Mouse (Mus musculus) liver, embryonic 12.5 days (tissue): ENCODE data around the gene S1pr4. TPM values are rescaled to one million over a fixed set of nuclear protein-coding genes. Genes with fewer than 3 reads are reported as not detected.

ENCODE experiments used
- ATAC-seq: fragments of 200-750 bp; cut with Nextera tagmentation; 2 replicates; pipeline ENCODE4 v1.8.0; 2017; ENCODE audit warnings: moderate number of reproducible peaks, mild to moderate bottlenecking, moderate library complexity
- H3K27ac ChIP-seq: fragments of 300-500 bp; sonication (generic); 2 replicates; pipeline ENCODE4 v1.5.1; 2016; ENCODE audit warnings: mild to moderate bottlenecking
- H3K27me3 ChIP-seq: fragments of 300-500 bp; sonication (generic); replicated peaks from 2 replicates; pipeline ENCODE4 v1.6.1; 2016; ENCODE audit warnings: mild to moderate bottlenecking, moderate library complexity
- H3K36me3 ChIP-seq: fragments of 300-500 bp; sonication (generic); 2 replicates; pipeline ENCODE4 v1.6.1; 2016; ENCODE audit warnings: mild to moderate bottlenecking, moderate library complexity
- H3K4me1 ChIP-seq: fragments of 300-500 bp; sonication (generic); 2 replicates; pipeline ENCODE4 v1.6.1; 2016
- H3K4me2 ChIP-seq: fragments of 300-500 bp; sonication (generic); 2 replicates; pipeline ENCODE4 v1.6.1; 2016; ENCODE audit warnings: mild to moderate bottlenecking, moderate library complexity
- H3K4me3 ChIP-seq: fragments of 300-500 bp; sonication (generic); 2 replicates; pipeline ENCODE4 v1.5.1; 2016; ENCODE audit warnings: mild to moderate bottlenecking, moderate library complexity
- H3K9ac ChIP-seq: fragments of 300-500 bp; sonication (generic); 2 replicates; pipeline ENCODE4 v1.6.1; 2016; ENCODE audit warnings: mild to moderate bottlenecking, moderate library complexity
- H3K9me3 ChIP-seq: fragments of 300-500 bp; sonication (generic); replicated peaks from 2 replicates; pipeline ENCODE4 v1.6.1; 2016; ENCODE audit warnings: mild to moderate bottlenecking, moderate library complexity
- WGBS: fragments of 180-500 bp; shearing (Covaris S2); methylation state at CpG from one replicate; pipeline ENCODE4 v1.1.7; 2016; ENCODE audit not compliant: insufficient replicate concordance; 5-methylcytosine and 5-hydroxymethylcytosine counted together
- polyA plus RNA-seq: library from polyadenylated mRNA; unstranded; fragments of >200 nt; fragmentation: Nextera tagmentation; extraction: Ambion mirVana; gene quantifications from 2 replicates; pipeline ENCODE4 v1.2.1, GENCODE M21; 2016

S1pr4 gene
- polyA plus RNA-seq, 1 experiment from 2014 or later, result 3.1 TPM

GRCm38 (mm10) chr10:81498316-81499249 is 1.3 kb downstream of the S1pr4 start:
- Histone ChIP-seq H3K9ac (peak overlapping the region; percentile 64), H3K27me3 (peaks cover 8% of the 10 kb centered on the region; the same call in 1 of the 2 replicates), H3K36me3 (peaks cover 11% of the 10 kb centered on the region), H3K4me2 (peak overlapping the region; percentile 96), H3K4me1 (peaks cover 69% of the 10 kb centered on the region), H3K9me3 (no peaks in the 10 kb centered on the region), H3K4me3 (peak overlapping the region; percentile 73), H3K27ac (peak overlapping the region; percentile 74)
- WGBS, result 72% methylated on average over 38 of the region's 38 CpGs
- ATAC-seq, result no peak

GRCm38 (mm10) chr10:81497401-81498270 is 2.3 kb downstream of the S1pr4 start:
- Histone ChIP-seq H3K9me3 (no peaks in the 10 kb centered on the region), H3K9ac (peak overlapping the region; percentile 64), H3K27ac (peak overlapping the region; percentile 74), H3K36me3 (peaks cover 21% of the 10 kb centered on the region), H3K4me2 (peak overlapping the region; percentile 96), H3K4me1 (peaks cover 66% of the 10 kb centered on the region), H3K27me3 (no peaks in the 10 kb centered on the region), H3K4me3 (peak overlapping the region; percentile 73)
- 0 out of 2 replicates have a peak, but pooled peaks have one; percentile 7 for ATAC-seq
- 37% methylated on average over 17 of the region's 17 CpGs for WGBS

GRCm38 (mm10) chr10:81496969-81497368 is 3.0 kb downstream of the S1pr4 start:
- Histone ChIP-seq H3K27me3 (no peaks in the 10 kb centered on the region), H3K27ac (peak overlapping the region; percentile 74), H3K4me1 (peaks cover 60% of the 10 kb centered on the region), H3K9ac (peak overlapping the region; percentile 64), H3K9me3 (no peaks in the 10 kb centered on the region), H3K36me3 (peaks cover 28% of the 10 kb centered on the region), H3K4me2 (peak overlapping the region; percentile 96), H3K4me3 (peak overlapping the region; percentile 73)
- WGBS, result 15% methylated on average over 4 of the region's 4 CpGs
- ATAC-seq, result no peak

- Histone ChIP-seq H3K27ac (peak within 1 kb of the TSS; percentile 77), H3K36me3 (peaks cover 33% of the 10 kb centered on the region)
- under 1% methylated on average over 42 of the region's 45 CpGs for WGBS
Measured at GRCm38 (mm10) chr10:81496264-81496901, 3.5 kb downstream of the S1pr4 start, which contains the start of gene Ncln. Gene Ncln, minus strand, starts transcription at chr10:81496392.

GRCm38 (mm10) chr10:81495616-81496263 is 4.2 kb downstream of the S1pr4 start:
- under 1% methylated on average over 41 of the region's 41 CpGs for WGBS
- H3K4me1 ChIP-seq, result peaks cover 59% of the 10 kb centered on the region

More at GRCm38 (mm10) chr10:81496264-81496901, 3.5 kb downstream of the S1pr4 start, which contains the start of gene Ncln:
- Histone ChIP-seq H3K9me3 (no peaks in the 10 kb centered on the region), H3K4me2 (peak within 1 kb of the TSS; percentile 96), H3K9ac (peak within 1 kb of the TSS; percentile 80), H3K4me3 (peak within 1 kb of the TSS; percentile 73), H3K27me3 (no peaks in the 10 kb centered on the region), H3K4me1 (peaks cover 59% of the 10 kb centered on the region)
- peak; percentile 95 for ATAC-seq

GRCm38 (mm10) chr10:81495151-81495550 is 4.8 kb downstream of the S1pr4 start:
- 49% methylated on average over 6 of the region's 6 CpGs for WGBS
- Histone ChIP-seq H3K4me3 (peak overlapping the region; percentile 73), H3K27ac (peak overlapping the region; percentile 77), H3K4me2 (peak overlapping the region; percentile 96), H3K4me1 (peaks cover 58% of the 10 kb centered on the region), H3K36me3 (peaks cover 46% of the 10 kb centered on the region), H3K9ac (peak overlapping the region; percentile 80), H3K9me3 (no peaks in the 10 kb centered on the region), H3K27me3 (no peaks in the 10 kb centered on the region)
- ATAC-seq, result no peak

More at GRCm38 (mm10) chr10:81495616-81496263, 4.2 kb downstream of the S1pr4 start:
- H3K4me2 ChIP-seq, result peak overlapping the region; percentile 96
- H3K9ac ChIP-seq, result peak overlapping the region; percentile 80
- ATAC-seq, result peak; percentile 21
- peak overlapping the region; percentile 77 for H3K27ac ChIP-seq
- no peaks in the 10 kb centered on the region for H3K9me3 ChIP-seq
- no peaks in the 10 kb centered on the region for H3K27me3 ChIP-seq
- H3K36me3 ChIP-seq, result peaks cover 40% of the 10 kb centered on the region
- peak overlapping the region; percentile 73 for H3K4me3 ChIP-seq

GRCm38 (mm10) chr10:81494260-81495041 is 5.5 kb downstream of the S1pr4 start:
- peak overlapping the region; percentile 80 for H3K9ac ChIP-seq
- 60% methylated on average over 11 of the region's 11 CpGs for WGBS
- no peaks in the 10 kb centered on the region for H3K27me3 ChIP-seq
- peak overlapping the region; percentile 73 for H3K4me3 ChIP-seq
- no peak for ATAC-seq
- H3K9me3 ChIP-seq, result no peaks in the 10 kb centered on the region
- H3K4me2 ChIP-seq, result peak overlapping the region; percentile 96
- peaks cover 53% of the 10 kb centered on the region for H3K36me3 ChIP-seq
- H3K27ac ChIP-seq, result no peak overlapping the region; the same call in none of the 2 replicates
- H3K4me1 ChIP-seq, result peaks cover 52% of the 10 kb centered on the region

GRCm38 (mm10) chr10:81493601-81494220 is 6.2 kb downstream of the S1pr4 start:
- Histone ChIP-seq H3K27ac (no peak overlapping the region), H3K36me3 (peaks cover 60% of the 10 kb centered on the region), H3K4me2 (peak overlapping the region; percentile 96; the same call in 1 of the 2 replicates), H3K9me3 (no peaks in the 10 kb centered on the region), H3K4me1 (peaks cover 44% of the 10 kb centered on the region), H3K27me3 (no peaks in the 10 kb centered on the region), H3K4me3 (no peak overlapping the region), H3K9ac (0 out of 2 replicates have a peak overlapping the region, but pooled peaks have one; percentile 80)
- 76% methylated on average over 8 of the region's 8 CpGs for WGBS
- no peak for ATAC-seq

- H3K4me2 ChIP-seq, result no peak overlapping the region
- no peak overlapping the region for H3K4me3 ChIP-seq
- H3K4me1 ChIP-seq, result peaks cover 34% of the 10 kb centered on the region
- H3K9me3 ChIP-seq, result no peaks in the 10 kb centered on the region
- H3K9ac ChIP-seq, result no peak overlapping the region
- H3K36me3 ChIP-seq, result peaks cover 70% of the 10 kb centered on the region
- 85% methylated on average over 11 of the region's 11 CpGs for WGBS
- no peak for ATAC-seq
- H3K27ac ChIP-seq, result no peak overlapping the region
- no peaks in the 10 kb centered on the region for H3K27me3 ChIP-seq
Measured at GRCm38 (mm10) chr10:81492606-81493240, 7.2 kb downstream of the S1pr4 start.
